ENCODE assay signal across 8 mouse cellular contexts in genomic region chr4:108780057-108780863, GRCm38 (mm10). TPM values are rescaled to one million over a fixed set of nuclear protein-coding genes. Genes with fewer than 3 reads are reported as not detected.
DNase-seq lines count a peak whose midpoint lies in the region; ATAC-seq and TF ChIP-seq lines count a peak whose summit lies in the region.

Zfyve9 (minus strand) TSS chr4:108780798.

- no peaks in the 10 kb centered on the region for H3K36me3 ChIP-seq in G1E (replicated peaks)
- no peaks in the 10 kb centered on the region for H3K36me3 ChIP-seq in lung, postnatal 0 days (ENCODE audit: insufficient read depth, low read length)

- no peak for TF ChIP-seq EP300 in lung, postnatal 0 days (IDR thresholded peaks at IDR 0.05)

- H3K4me3 ChIP-seq in G1E (ENCODE audit: low read depth, low read length) = peak within 1 kb of the TSS; percentile 53; the same call in 1 of the 2 replicates
- peak within 1 kb of the TSS; percentile 94 for H3K4me3 ChIP-seq in lung, postnatal 0 days (ENCODE audit: low read depth, low read length)

- DNase-seq in G1E (ENCODE audit: low spot score) = peak; percentile 4
- DNase-seq in cerebellum, adult 18-20 months = peak; percentile 79 to 94
- peak; percentile 81 to 90 for DNase-seq in layer of hippocampus, postnatal 10 days (ENCODE audit: low spot score in 2 of 2)
- DNase-seq in lung, postnatal 0 days (ENCODE audit: low spot score) = peak; percentile 89
- DNase-seq in ovary, postnatal 10 days (ENCODE audit: low spot score) = peak; percentile 60
- DNase-seq in thymus, postnatal 0 days (ENCODE audit: low spot score) = peak; percentile 69

- peak within 1 kb of the TSS; percentile 90 for H3K4me2 ChIP-seq in lung, postnatal 0 days (replicated peaks; ENCODE audit: low read depth, low read length)

- 2% methylated on average over 71 of the region's 111 CpGs for WGBS in lung, postnatal 0 days

- peak within 1 kb of the TSS; percentile 96 for H3K9ac ChIP-seq in lung, postnatal 0 days (replicated peaks; ENCODE audit: low read depth)

- TF ChIP-seq CTCF in G1E (IDR thresholded peaks at IDR 0.05; ENCODE audit: low read depth, low read length) = no peak
- peak; percentile 60 for TF ChIP-seq CTCF in lung, postnatal 0 days (IDR thresholded peaks at IDR 0.05)

- peaks cover 23% of the 10 kb centered on the region for H3K27me3 ChIP-seq in G1E (ENCODE audit: insufficient read depth, low read length)
- H3K27me3 ChIP-seq in lung, postnatal 0 days (replicated peaks; ENCODE audit: insufficient read depth, low read length) = no peaks in the 10 kb centered on the region

- H3K9me3 ChIP-seq in G1E (replicated peaks) = no peaks in the 10 kb centered on the region; the same call in 1 of the 2 replicates
- H3K9me3 ChIP-seq in lung, postnatal 0 days (ENCODE audit: low read length) = no peaks in the 10 kb centered on the region

- H3K27ac ChIP-seq in lung, postnatal 0 days (ENCODE audit: low read length) = peak within 1 kb of the TSS; percentile 97

- H3K4me1 ChIP-seq in G1E (ENCODE audit: insufficient read depth, low read depth, low read length) = peaks cover 4% of the 10 kb centered on the region; the same call in 1 of the 2 replicates
- no peaks in the 10 kb centered on the region; the same call in 1 of the 2 replicates for H3K4me1 ChIP-seq in lung, postnatal 0 days (ENCODE audit: insufficient read depth, low read depth, low read length)

- ATAC-seq in G1E (ENCODE audit: extremely low read depth, insufficient number of reproducible peaks, low FRiP score, poor library complexity, severe bottlenecking) = no peak
- peak; percentile 72 for ATAC-seq in frontal cortex, adult (ENCODE audit: low TSS enrichment)
- peak; percentile 65 to 85 for ATAC-seq in hematopoietic stem cell, adult 5-6 weeks (replicated peaks in 1 of 2; ENCODE audit: insufficient read depth in 1 of 2, low FRiP score in 2 of 2, low TSS enrichment in 1 of 2, low read depth in 1 of 2, poor library complexity in 2 of 2, severe bottlenecking in 2 of 2)
- ATAC-seq in lung, postnatal 0 days = peak; percentile 95

RNA-seq across cellular contexts. Expression of gene Zfyve9, which starts in this region (rescaled TPM):
- total RNA-seq in G1E (2014; fragmentation: Nextera tagmentation) = not detected in 2 replicates
- 0.16 and 0.17 TPM in 2 replicates for total RNA-seq in G1E (2017)
- polyA plus RNA-seq in G1E (2012) = not detected in 2 replicates
- total RNA-seq in hematopoietic stem cell, adult 5-6 weeks (2017) = 1.9 and 3.2 TPM in 2 replicates
- 10 to 100 TPM; 45.4 to 45.6 TPM for total RNA-seq in layer of hippocampus, postnatal 10 days (2021)
- 4.0 and 4.7 TPM in 2 replicates for polyA plus RNA-seq in lung, postnatal 0 days (2015; fragmentation: Nextera tagmentation; extraction: Ambion mirVana)
- polyA plus RNA-seq in thymus, postnatal 0 days (2015; fragmentation: Nextera tagmentation; extraction: Ambion mirVana) = 0.94 and 1.2 TPM in 2 replicates

Comparison
In these comparisons a context has a peak if more than half of its experiments do, and no peak if none do; other contexts are left out.
1. RNA of gene Zfyve9 (total RNA-seq): 45.4 to 45.6 TPM in layer of hippocampus, postnatal 10 days; 1.9 to 3.2 TPM in hematopoietic stem cell, adult 5-6 weeks and 0.16 to 0.17 TPM in G1E; every median in the first group is over 10 times any median in the second.
2. Peak in DNase-seq and H3K4me3 ChIP-seq in G1E; RNA of the gene not detected or under 1 TPM.
3. DNase-seq: peak in every context shown above with its lines; median percentile 89 in lung, postnatal 0 days; 86 in cerebellum, adult 18-20 months; 86 in layer of hippocampus, postnatal 10 days; 69 in thymus, postnatal 0 days; 60 in ovary, postnatal 10 days; 4 in G1E.